Mouse (Mus musculus) forebrain, postnatal 0 days (tissue): Measurements from ENCODE around the gene Chka. TPM values are rescaled to one million over a fixed set of nuclear protein-coding genes. Genes with fewer than 3 reads are reported as not detected.
A peak's percentile ranks its signal among the peaks of the same experiment; 100 is the strongest.

Experiments used
- ATAC-seq: fragments of 200-750 bp; cut with Nextera tagmentation; 2 replicates; pipeline ENCODE4 v1.8.0; 2017; ENCODE audit warnings: mild to moderate bottlenecking, moderate library complexity
- DNase-seq: peaks from one replicate; pipeline ENCODE4 v3.0.0-alpha.2; 2015
- H3K27ac ChIP-seq: fragments of 300-500 bp; sonication (generic); 2 replicates; pipeline ENCODE4 v1.5.1; 2014; ENCODE audit warnings: low read depth, mild to moderate bottlenecking, antibody characterized with exemption, low read length, moderate library complexity, mixed read lengths
- H3K27me3 ChIP-seq: fragments of 300-500 bp; sonication (generic); 2 replicates; pipeline ENCODE4 v1.6.1; 2014; ENCODE audit warnings: mild to moderate bottlenecking, low read length, mixed read lengths; ENCODE audit not compliant: insufficient read depth
- H3K36me3 ChIP-seq: fragments of 300-500 bp; sonication (generic); 2 replicates; pipeline ENCODE4 v1.6.1; 2014; ENCODE audit warnings: mild to moderate bottlenecking, moderate library complexity; ENCODE audit not compliant: insufficient read depth
- H3K4me1 ChIP-seq: fragments of 300-500 bp; sonication (generic); 2 replicates; pipeline ENCODE4 v1.6.1; 2014; ENCODE audit warnings: antibody characterized with exemption; ENCODE audit not compliant: insufficient read depth
- H3K4me2 ChIP-seq: fragments of 300-500 bp; sonication (generic); 2 replicates; pipeline ENCODE4 v1.6.1; 2014; ENCODE audit warnings: low read depth, mild to moderate bottlenecking, moderate library complexity
- H3K4me3 ChIP-seq: fragments of 300-500 bp; sonication (generic); 2 replicates; pipeline ENCODE4 v1.5.1; 2014; ENCODE audit warnings: low read depth, low read length, mixed read lengths
- H3K9ac ChIP-seq: fragments of 300-500 bp; sonication (generic); 2 replicates; pipeline ENCODE4 v1.6.1; 2014; ENCODE audit warnings: mild to moderate bottlenecking
- H3K9me3 ChIP-seq: fragments of 300-500 bp; sonication (generic); 2 replicates; pipeline ENCODE4 v1.6.1; 2016; ENCODE audit warnings: low read length
- CTCF ChIP-seq: sonication (generic); IDR thresholded peaks from 2 replicates; pipeline ENCODE4 v1.5.1; 2016; ENCODE audit warnings: antibody characterized with exemption, control low read depth, low read depth
- WGBS: fragments of 180-500 bp; shearing (Covaris S2); extraction: QIAGEN DNeasy Blood & Tissue Kit; methylation state at CpG from one replicate; pipeline ENCODE4 v1.1.7; 2014; 5-methylcytosine and 5-hydroxymethylcytosine counted together
- polyA plus RNA-seq: library from polyadenylated mRNA; unstranded; fragments of >200 nt; fragmentation: Nextera tagmentation; extraction: Ambion mirVana; gene quantifications from 2 replicates; pipeline ENCODE4 v1.2.1, GENCODE M21; 2015
- total RNA-seq: library from RNA; depleted of rRNA; stranded (reverse); fragments of >200 nt; gene quantifications from 2 replicates; pipeline ENCODE4 v1.2.3, GENCODE M21; 2014; rRNA removed

The Chka gene
- total and polyA plus RNA-seq, 2 experiments from 2014 or later = 53.9 to 69.4 TPM

DNA sequence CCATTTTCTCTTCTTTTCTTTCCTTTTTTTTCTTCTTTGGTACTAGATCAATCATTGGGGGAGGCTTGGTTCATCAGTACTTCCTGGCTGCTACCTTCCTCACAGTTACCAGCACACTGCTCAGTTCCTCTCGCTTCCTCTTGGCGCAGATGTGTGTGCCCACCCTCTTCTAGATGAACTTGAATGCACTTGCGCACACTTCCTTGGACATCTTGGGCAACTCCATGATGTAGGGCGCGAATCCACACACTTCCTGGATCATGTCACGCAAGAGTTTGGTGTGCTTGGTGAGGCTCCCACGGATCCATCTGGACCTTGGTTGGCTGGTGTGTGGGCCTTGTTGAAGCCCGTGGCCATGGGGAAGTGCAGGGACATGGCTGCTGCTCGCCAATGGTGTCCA lies 80.1 kb downstream of the Chka start:
- Histone ChIP-seq H3K4me3 (no peak overlapping the region), H3K4me1 (peaks cover 10% of the 10 kb centered on the region; the same call in 1 of the 2 replicates), H3K4me2 (no peak overlapping the region), H3K9me3 (no peaks in the 10 kb centered on the region), H3K36me3 (no peaks in the 10 kb centered on the region), H3K27ac (no peak overlapping the region), H3K9ac (no peak overlapping the region), H3K27me3 (no peaks in the 10 kb centered on the region)
- no peak for TF ChIP-seq CTCF
- 90% methylated on average over 9 of the region's 9 CpGs for WGBS
- ATAC-seq (no peak), DNase-seq (no peak)

DNA sequence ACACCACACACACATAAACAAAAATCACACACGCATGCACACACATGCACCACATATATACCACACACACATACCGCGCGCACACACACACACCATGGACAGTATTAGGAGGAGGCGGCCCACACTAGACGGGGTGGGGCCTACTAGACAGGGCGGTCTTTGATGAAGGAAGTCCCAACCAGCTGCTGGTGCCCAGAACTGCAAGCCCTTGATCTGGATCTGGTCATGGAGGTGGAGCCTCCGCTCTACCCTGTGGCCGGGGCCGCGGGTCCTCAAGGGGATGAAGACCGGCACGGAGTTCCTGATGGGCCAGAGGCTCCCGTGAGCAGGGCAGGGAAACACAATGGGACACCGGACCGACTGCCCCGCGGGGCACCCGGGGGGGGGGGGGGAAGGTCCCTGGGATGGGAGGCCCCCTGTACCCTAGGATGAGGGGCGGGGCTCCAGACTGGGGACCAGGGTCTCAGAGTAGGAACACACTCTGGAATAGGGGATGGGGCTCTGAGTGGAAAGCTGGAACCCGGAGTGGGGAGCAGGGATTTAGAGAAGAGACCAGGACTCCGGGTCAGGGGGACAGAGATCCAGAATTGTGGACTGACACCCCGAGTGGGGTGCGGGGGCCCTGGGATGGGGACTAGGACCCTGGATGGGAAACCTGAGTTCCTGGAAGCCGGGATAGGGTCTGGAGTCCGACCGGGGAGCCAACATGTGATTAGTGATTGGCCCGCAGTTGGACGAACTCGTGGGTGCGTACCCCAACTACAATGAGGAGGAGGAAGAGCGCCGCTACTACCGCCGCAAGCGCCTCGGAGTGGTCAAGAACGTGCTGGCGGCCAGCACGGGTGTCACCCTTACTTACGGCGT lies 83.7 kb downstream of the Chka start, which contains the start of gene Unc93b1:
Gene Unc93b1 (plus strand): TSS at position 155 of the 864 bp plus-strand sequence.
- H3K27me3 ChIP-seq = no peaks in the 10 kb centered on the region
- H3K4me2 ChIP-seq = peak within 1 kb of the TSS; percentile 58
- H3K27ac ChIP-seq = no peak within 1 kb of the TSS
- DNase-seq (no peak), ATAC-seq (peak; percentile 73)
- no peak for TF ChIP-seq CTCF
- H3K4me1 ChIP-seq = 0 out of 2 replicates have a peak, but pooled peaks cover 1% of the 10 kb centered on the region
- WGBS = 8% methylated on average over 42 of the region's 42 CpGs
- H3K4me3 ChIP-seq = peak within 1 kb of the TSS; percentile 30
- no peaks in the 10 kb centered on the region for H3K9me3 ChIP-seq
- no peaks in the 10 kb centered on the region for H3K36me3 ChIP-seq
- peak within 1 kb of the TSS; percentile 35; the same call in 1 of the 2 replicates for H3K9ac ChIP-seq

DNA sequence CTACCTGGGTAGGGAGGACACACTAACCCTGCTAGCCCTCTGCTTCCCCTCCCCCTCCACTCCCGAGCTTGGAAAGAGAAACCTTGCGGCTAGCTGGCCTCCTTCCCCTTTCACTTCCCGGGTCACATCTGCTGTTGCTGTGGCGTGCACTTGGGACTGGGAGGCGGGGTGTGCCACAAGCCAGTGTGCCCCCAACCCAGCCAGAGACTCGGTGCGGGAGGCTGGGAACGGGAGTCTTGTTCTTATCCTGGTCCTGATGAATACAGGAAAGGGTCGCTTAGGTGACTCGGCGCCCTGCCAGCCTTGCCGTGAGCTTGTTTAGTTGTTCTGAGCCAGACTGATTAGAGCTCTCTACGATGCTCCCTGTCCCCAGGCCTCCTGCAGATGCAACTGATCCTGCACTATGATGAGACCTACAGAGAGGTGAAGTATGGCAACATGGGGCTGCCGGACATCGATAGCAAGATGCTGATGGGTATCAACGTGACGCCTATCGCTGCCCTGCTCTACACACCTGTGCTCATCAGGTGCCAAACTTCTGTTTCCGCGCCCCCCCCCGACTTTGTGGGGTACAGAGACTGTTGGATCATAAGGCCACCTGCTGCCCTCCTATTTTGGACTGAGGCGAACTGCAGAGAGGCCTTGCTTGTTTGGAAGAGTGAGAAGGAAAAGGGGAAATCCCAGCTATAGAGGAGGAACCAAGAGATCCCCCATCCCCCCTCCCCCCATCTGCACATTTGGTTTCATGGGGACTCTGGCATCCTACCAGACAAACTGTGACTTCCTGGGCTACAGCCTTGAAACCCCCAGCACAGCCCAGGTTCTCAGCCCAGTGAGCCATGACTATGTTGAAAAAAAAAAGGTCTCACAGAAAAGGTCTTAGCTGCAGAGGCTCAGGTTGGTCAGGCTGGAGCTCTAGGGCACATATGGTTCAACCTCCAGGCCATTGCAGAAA lies 84.6 kb downstream of the Chka start:
- no peak overlapping the region for H3K27ac ChIP-seq
- H3K4me2 ChIP-seq = peak overlapping the region; percentile 58
- ATAC-seq (no peak), DNase-seq (peak; percentile 26)
- WGBS = 6% methylated on average over 22 of the region's 22 CpGs
- H3K36me3 ChIP-seq = no peaks in the 10 kb centered on the region
- H3K27me3 ChIP-seq = no peaks in the 10 kb centered on the region
- peak overlapping the region; percentile 35; the same call in 1 of the 2 replicates for H3K9ac ChIP-seq
- no peaks in the 10 kb centered on the region for H3K9me3 ChIP-seq
- H3K4me3 ChIP-seq = peak overlapping the region; percentile 30
- no peaks in the 10 kb centered on the region for H3K4me1 ChIP-seq
- TF ChIP-seq CTCF = no peak

DNA sequence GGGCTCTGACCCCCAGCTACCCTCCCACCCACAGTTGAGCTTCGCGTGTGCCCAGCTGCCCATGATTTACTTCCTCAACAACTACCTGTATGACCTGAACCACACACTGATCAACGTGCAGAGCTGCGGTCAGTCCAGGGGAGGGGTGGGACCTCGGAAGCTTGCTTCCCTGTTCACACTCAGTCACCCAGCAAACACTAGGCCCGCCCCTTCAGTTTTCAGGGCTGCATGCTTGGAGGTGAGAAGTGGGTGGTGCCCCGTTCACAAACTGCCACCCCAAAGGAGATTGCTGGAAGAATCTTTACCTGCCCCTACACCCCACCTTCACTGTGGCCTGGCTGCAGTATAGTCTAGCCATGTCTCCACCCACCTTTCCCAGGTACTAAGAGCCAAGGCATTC lies 90.7 kb downstream of the Chka start:
- no peak for TF ChIP-seq CTCF
- no peak overlapping the region for H3K4me3 ChIP-seq
- no peaks in the 10 kb centered on the region for H3K27me3 ChIP-seq
- DNase-seq (no peak), ATAC-seq (no peak)
- no peaks in the 10 kb centered on the region for H3K9me3 ChIP-seq
- no peaks in the 10 kb centered on the region for H3K36me3 ChIP-seq
- no peak overlapping the region for H3K4me2 ChIP-seq
- H3K27ac ChIP-seq = no peak overlapping the region
- H3K4me1 ChIP-seq = no peaks in the 10 kb centered on the region
- H3K9ac ChIP-seq = no peak overlapping the region
- WGBS = 90% methylated on average over 7 of the region's 7 CpGs

DNA sequence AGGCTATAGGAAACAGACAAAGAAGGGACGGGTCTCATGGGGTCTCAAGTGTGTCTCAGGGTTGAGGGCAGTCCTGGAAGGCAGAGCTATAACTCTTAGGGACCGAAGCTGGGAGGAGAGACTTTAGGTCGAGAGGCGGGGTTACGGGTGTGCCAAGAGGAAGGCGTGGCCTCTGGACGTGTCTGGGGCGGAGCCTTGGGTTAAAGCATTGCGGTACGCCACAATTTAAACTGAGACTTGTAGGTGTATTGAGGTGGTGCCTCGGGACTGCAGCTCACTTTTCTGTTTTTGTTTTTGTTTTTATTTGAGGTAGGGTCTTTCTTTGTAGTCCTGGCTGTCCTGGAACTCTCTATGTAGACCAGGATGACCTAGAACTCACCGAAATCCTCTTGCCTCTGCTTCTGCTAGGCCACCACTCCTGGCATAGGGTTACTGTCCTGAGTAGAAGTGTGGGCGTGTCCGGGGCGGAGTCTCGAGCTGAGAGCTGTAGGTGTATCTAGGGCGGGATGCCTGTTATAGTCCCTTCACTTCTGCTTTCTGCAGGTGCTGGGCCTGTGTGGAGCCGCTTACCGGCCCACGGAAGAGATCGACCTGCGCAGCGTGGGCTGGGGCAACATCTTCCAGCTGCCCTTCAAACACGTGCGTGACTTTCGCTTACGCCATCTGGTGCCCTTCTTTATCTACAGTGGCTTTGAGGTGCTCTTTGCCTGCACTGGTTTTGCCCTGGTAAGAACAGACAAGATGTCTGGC lies 91.6 kb downstream of the Chka start:
- no peak for DNase-seq
- WGBS = 27% methylated on average over 27 of the region's 27 CpGs
- ATAC-seq = no peak
- Histone ChIP-seq H3K4me1 (no peaks in the 10 kb centered on the region), H3K27me3 (no peaks in the 10 kb centered on the region), H3K27ac (no peak overlapping the region), H3K4me2 (peak overlapping the region; percentile 19; the same call in 1 of the 2 replicates), H3K36me3 (no peaks in the 10 kb centered on the region), H3K9me3 (no peaks in the 10 kb centered on the region), H3K4me3 (no peak overlapping the region), H3K9ac (no peak overlapping the region)
- TF ChIP-seq CTCF = no peak

Other genes starting within 250 kb of the Chka start
- 7.9 and 11.1 TPM in 2 replicates for gene Lrp5, start 165.2 kb upstream of the Chka start, total RNA-seq
- 0.50 and 0.56 TPM in 2 replicates for gene Lrp5, start 165.2 kb upstream of the Chka start, polyA plus RNA-seq
- 33.6 and 37.2 TPM in 2 replicates for gene 1810055G02Rik, start 143.5 kb upstream of the Chka start, total RNA-seq
- 38.4 and 39.0 TPM in 2 replicates for gene 1810055G02Rik, start 143.5 kb upstream of the Chka start, polyA plus RNA-seq
- gene Kmt5b, start 84.4 kb upstream of the Chka start, total RNA-seq = 80.7 and 103 TPM in 2 replicates
- 24.3 and 38.1 TPM in 2 replicates for gene Kmt5b, start 84.4 kb upstream of the Chka start, polyA plus RNA-seq
- 21.4 and 23.5 TPM in 2 replicates for gene Tcirg1, start 55.4 kb downstream of the Chka start, total RNA-seq
- gene Tcirg1, start 55.4 kb downstream of the Chka start, polyA plus RNA-seq = 9.3 and 9.9 TPM in 2 replicates
- 137 and 148 TPM in 2 replicates for gene Ndufs8, start 61.0 kb downstream of the Chka start, total RNA-seq
- 261 and 281 TPM in 2 replicates for gene Ndufs8, start 61.0 kb downstream of the Chka start, polyA plus RNA-seq
- 1.7 and 4.2 TPM in 2 replicates for gene Aldh3b1, start 78.0 kb downstream of the Chka start, total RNA-seq
- 3.6 and 4.1 TPM in 2 replicates for gene Aldh3b1, start 78.0 kb downstream of the Chka start, polyA plus RNA-seq
- gene Unc93b1, start 83.4 kb downstream of the Chka start, total RNA-seq = 8.6 and 10.8 TPM in 2 replicates
- gene Unc93b1, start 83.4 kb downstream of the Chka start, polyA plus RNA-seq = 10.6 and 13.2 TPM in 2 replicates
- not detected in 2 replicates for gene Aldh3b3, start 106.9 kb downstream of the Chka start, total RNA-seq
- gene Aldh3b3, start 106.9 kb downstream of the Chka start, polyA plus RNA-seq = not detected in 2 replicates
- 1.5 and 2.7 TPM in 2 replicates for gene Aldh3b2, start 120.6 kb downstream of the Chka start, total RNA-seq
- 1.8 and 1.9 TPM in 2 replicates for gene Aldh3b2, start 120.6 kb downstream of the Chka start, polyA plus RNA-seq
- gene Acy3, start 134.8 kb downstream of the Chka start, total RNA-seq = 2.2 and 2.5 TPM in 2 replicates
- gene Acy3, start 134.8 kb downstream of the Chka start, polyA plus RNA-seq = 2.2 and 2.8 TPM in 2 replicates
- not detected in 2 replicates for gene Tbx10, start 141.0 kb downstream of the Chka start, total RNA-seq
- not detected in 2 replicates for gene Tbx10, start 141.0 kb downstream of the Chka start, polyA plus RNA-seq
- gene Nudt8, start 148.8 kb downstream of the Chka start, total RNA-seq = 26.7 and 30.8 TPM in 2 replicates
- 36.3 and 40.4 TPM in 2 replicates for gene Nudt8, start 148.8 kb downstream of the Chka start, polyA plus RNA-seq
- 7.8 and 8.5 TPM in 2 replicates for gene Gm49405, start 148.9 kb downstream of the Chka start, total RNA-seq
- gene Gm49405, start 148.9 kb downstream of the Chka start, polyA plus RNA-seq = 2.1 and 2.6 TPM in 2 replicates
- gene Doc2g, start 151.5 kb downstream of the Chka start, total RNA-seq = 16.0 and 17.8 TPM in 2 replicates
- 5.7 and 6.3 TPM in 2 replicates for gene Doc2g, start 151.5 kb downstream of the Chka start, polyA plus RNA-seq
- 250 and 281 TPM in 2 replicates for gene Ndufv1, start 161.0 kb downstream of the Chka start, total RNA-seq
- gene Ndufv1, start 161.0 kb downstream of the Chka start, polyA plus RNA-seq = 268 TPM in 2 replicates
- gene Gstp1, start 186.2 kb downstream of the Chka start, total RNA-seq = 245 and 296 TPM in 2 replicates
- gene Gstp1, start 186.2 kb downstream of the Chka start, polyA plus RNA-seq = 619 and 642 TPM in 2 replicates
- 2.7 TPM in 1 of 2 replicates, not detected in the other for gene Gstp2, start 194.2 kb downstream of the Chka start, total RNA-seq
- 0.54 and 2.5 TPM in 2 replicates for gene Gstp2, start 194.2 kb downstream of the Chka start, polyA plus RNA-seq
- gene Gstp3, start 207.8 kb downstream of the Chka start, total RNA-seq = not detected in 2 replicates
- not detected in 2 replicates for gene Gstp3, start 207.8 kb downstream of the Chka start, polyA plus RNA-seq
- gene Cabp2, start 229.8 kb downstream of the Chka start, total RNA-seq = not detected in 2 replicates
- gene Cabp2, start 229.8 kb downstream of the Chka start, polyA plus RNA-seq = not detected in 2 replicates
- 34.4 and 35.4 TPM in 2 replicates for gene Cdk2ap2, start 245.4 kb downstream of the Chka start, total RNA-seq
- gene Cdk2ap2, start 245.4 kb downstream of the Chka start, polyA plus RNA-seq = 59.9 and 65.4 TPM in 2 replicates
- gene Pitpnm1, start 248.2 kb downstream of the Chka start, total RNA-seq = 108 and 127 TPM in 2 replicates
- 68.8 and 82.9 TPM in 2 replicates for gene Pitpnm1, start 248.2 kb downstream of the Chka start, polyA plus RNA-seq